Mouse (Mus musculus) embryonic facial prominence, embryonic 12.5 days (tissue): ENCODE results near the gene Rsf1. TPM values are rescaled to one million over a fixed set of nuclear protein-coding genes. Genes with fewer than 3 reads are reported as not detected.

Experiments
- ATAC-seq: fragments of 200-750 bp; cut with Nextera tagmentation; 2 replicates; pipeline ENCODE4 v1.8.0; 2017; ENCODE audit not compliant: insufficient number of reproducible peaks, insufficient read depth, low FRiP score, low TSS enrichment
- H3K27ac ChIP-seq: fragments of 300-500 bp; sonication (generic); 2 replicates; pipeline ENCODE4 v1.5.1; 2016; ENCODE audit warnings: mild to moderate bottlenecking
- H3K27me3 ChIP-seq: fragments of 300-500 bp; sonication (generic); 2 replicates; pipeline ENCODE4 v1.6.1; 2016; ENCODE audit warnings: mild to moderate bottlenecking, moderate library complexity
- H3K36me3 ChIP-seq: fragments of 300-500 bp; sonication (generic); 2 replicates; pipeline ENCODE4 v1.6.1; 2016; ENCODE audit warnings: mild to moderate bottlenecking
- H3K4me1 ChIP-seq: fragments of 300-500 bp; sonication (generic); 2 replicates; pipeline ENCODE4 v1.6.1; 2016
- H3K4me2 ChIP-seq: fragments of 300-500 bp; sonication (generic); replicated peaks from 2 replicates; pipeline ENCODE4 v1.6.1; 2016; ENCODE audit warnings: mild to moderate bottlenecking, moderate library complexity
- H3K4me3 ChIP-seq: fragments of 300-500 bp; sonication (generic); 2 replicates; pipeline ENCODE4 v1.5.1; 2016; ENCODE audit warnings: mild to moderate bottlenecking
- H3K9ac ChIP-seq: fragments of 300-500 bp; sonication (generic); 2 replicates; pipeline ENCODE4 v1.6.1; 2016; ENCODE audit warnings: mild to moderate bottlenecking, moderate library complexity
- H3K9me3 ChIP-seq: fragments of 300-500 bp; sonication (generic); 2 replicates; pipeline ENCODE4 v1.6.1; 2016; ENCODE audit warnings: mild to moderate bottlenecking, moderate library complexity
- WGBS: fragments of 180-500 bp; shearing (Covaris S2); methylation state at CpG from one replicate; pipeline ENCODE4 v1.1.7; 2016; 5-methylcytosine and 5-hydroxymethylcytosine counted together
- polyA plus RNA-seq: library from polyadenylated mRNA; unstranded; fragments of >200 nt; fragmentation: Nextera tagmentation; extraction: Ambion mirVana; gene quantifications from 2 replicates; pipeline ENCODE4 v1.2.1, GENCODE M21; 2016

Gene Rsf1
- polyA plus RNA-seq, 1 experiment from 2014 or later, result 33.4 TPM

- Histone ChIP-seq H3K27me3 (no peaks in the 10 kb centered on the region), H3K36me3 (no peaks in the 10 kb centered on the region), H3K27ac (peak overlapping the region; percentile 94), H3K4me3 (peak overlapping the region; percentile 63), H3K4me1 (peaks cover 3% of the 10 kb centered on the region; the same call in 1 of the 2 replicates), H3K9me3 (no peaks in the 10 kb centered on the region), H3K9ac (peak overlapping the region; percentile 94), H3K4me2 (peak overlapping the region; percentile 82)
- under 1% methylated on average over 11 of the region's 11 CpGs for WGBS
- ATAC-seq, result peak; percentile 53
Measured at GRCm38 (mm10) chr7:97580843-97581214, 1.1 kb downstream of the Rsf1 start.

GRCm38 (mm10) chr7:97588506-97588905, 8.8 kb downstream of the Rsf1 start:
- H3K36me3 ChIP-seq, result 0 out of 2 replicates have a peak, but pooled peaks cover 6% of the 10 kb centered on the region
- H3K4me1 ChIP-seq, result peaks cover 14% of the 10 kb centered on the region; the same call in 1 of the 2 replicates
- no peak overlapping the region for H3K4me3 ChIP-seq
- H3K4me2 ChIP-seq, result no peak overlapping the region
- WGBS, result 79% methylated on average over 5 of the region's 5 CpGs
- H3K27ac ChIP-seq, result no peak overlapping the region
- no peaks in the 10 kb centered on the region for H3K9me3 ChIP-seq
- no peak overlapping the region for H3K9ac ChIP-seq
- no peak for ATAC-seq
- no peaks in the 10 kb centered on the region for H3K27me3 ChIP-seq

GRCm38 (mm10) chr7:97590488-97590887, 10.8 kb downstream of the Rsf1 start:
- Histone ChIP-seq H3K4me1 (peaks cover 14% of the 10 kb centered on the region; the same call in 1 of the 2 replicates), H3K27me3 (no peaks in the 10 kb centered on the region), H3K4me3 (no peak overlapping the region), H3K9ac (no peak overlapping the region), H3K4me2 (no peak overlapping the region), H3K9me3 (no peaks in the 10 kb centered on the region), H3K27ac (no peak overlapping the region), H3K36me3 (0 out of 2 replicates have a peak, but pooled peaks cover 6% of the 10 kb centered on the region)
- 39% methylated on average over 3 of the region's 3 CpGs for WGBS
- ATAC-seq, result 0 out of 2 replicates have a peak, but pooled peaks have one; percentile 15

- Histone ChIP-seq H3K4me1 (peaks cover 14% of the 10 kb centered on the region; the same call in 1 of the 2 replicates), H3K36me3 (0 out of 2 replicates have a peak, but pooled peaks cover 6% of the 10 kb centered on the region), H3K27ac (no peak overlapping the region), H3K4me2 (no peak overlapping the region), H3K4me3 (no peak overlapping the region), H3K27me3 (no peaks in the 10 kb centered on the region), H3K9me3 (no peaks in the 10 kb centered on the region), H3K9ac (no peak overlapping the region)
- WGBS, result 83% methylated on average over 6 of the region's 6 CpGs
- no peak for ATAC-seq
Measured at GRCm38 (mm10) chr7:97591336-97591735, 11.6 kb downstream of the Rsf1 start.

GRCm38 (mm10) chr7:97592396-97592795, 12.7 kb downstream of the Rsf1 start:
- no peak overlapping the region for H3K27ac ChIP-seq
- peaks cover 14% of the 10 kb centered on the region; the same call in 1 of the 2 replicates for H3K4me1 ChIP-seq
- H3K4me3 ChIP-seq, result no peak overlapping the region
- WGBS, result 91% methylated on average over 4 of the region's 4 CpGs
- no peak for ATAC-seq
- H3K9ac ChIP-seq, result no peak overlapping the region
- H3K4me2 ChIP-seq, result no peak overlapping the region
- H3K9me3 ChIP-seq, result no peaks in the 10 kb centered on the region
- 0 out of 2 replicates have a peak, but pooled peaks cover 6% of the 10 kb centered on the region for H3K36me3 ChIP-seq
- no peaks in the 10 kb centered on the region for H3K27me3 ChIP-seq

GRCm38 (mm10) chr7:97593535-97593934, 13.8 kb downstream of the Rsf1 start:
- Histone ChIP-seq H3K9ac (no peak overlapping the region), H3K36me3 (0 out of 2 replicates have a peak, but pooled peaks cover 6% of the 10 kb centered on the region)
- ATAC-seq, result no peak

GRCm38 (mm10) chr7:97598548-97598947, 18.9 kb downstream of the Rsf1 start:
- 94% methylated on average over 2 of the region's 2 CpGs for WGBS
- no peak overlapping the region for H3K4me2 ChIP-seq
- no peak overlapping the region for H3K9ac ChIP-seq
- no peak overlapping the region for H3K27ac ChIP-seq
- no peak overlapping the region for H3K4me3 ChIP-seq
- H3K9me3 ChIP-seq, result no peaks in the 10 kb centered on the region
- H3K4me1 ChIP-seq, result no peaks in the 10 kb centered on the region
- no peaks in the 10 kb centered on the region for H3K27me3 ChIP-seq
- no peak for ATAC-seq
- no peaks in the 10 kb centered on the region for H3K36me3 ChIP-seq

More at GRCm38 (mm10) chr7:97593535-97593934, 13.8 kb downstream of the Rsf1 start:
- no peak overlapping the region for H3K4me3 ChIP-seq
- no peak overlapping the region for H3K4me2 ChIP-seq
- peaks cover 14% of the 10 kb centered on the region; the same call in 1 of the 2 replicates for H3K4me1 ChIP-seq
- H3K9me3 ChIP-seq, result no peaks in the 10 kb centered on the region
- 86% methylated on average over 2 of the region's 2 CpGs for WGBS
- no peak overlapping the region for H3K27ac ChIP-seq
- no peaks in the 10 kb centered on the region for H3K27me3 ChIP-seq

GRCm38 (mm10) chr7:97621346-97621745, 41.7 kb downstream of the Rsf1 start:
- H3K9me3 ChIP-seq, result no peaks in the 10 kb centered on the region
- H3K27me3 ChIP-seq, result no peaks in the 10 kb centered on the region
- no peak overlapping the region for H3K27ac ChIP-seq
- H3K9ac ChIP-seq, result no peak overlapping the region
- no peaks in the 10 kb centered on the region for H3K4me1 ChIP-seq
- ATAC-seq, result no peak
- 94% methylated on average over 5 of the region's 5 CpGs for WGBS
- H3K36me3 ChIP-seq, result peaks cover 6% of the 10 kb centered on the region; the same call in 1 of the 2 replicates
- no peak overlapping the region for H3K4me2 ChIP-seq
- no peak overlapping the region for H3K4me3 ChIP-seq

GRCm38 (mm10) chr7:97622676-97623075, 43.0 kb downstream of the Rsf1 start:
- no peak overlapping the region for H3K4me2 ChIP-seq
- H3K9me3 ChIP-seq, result no peaks in the 10 kb centered on the region
- no peak overlapping the region for H3K27ac ChIP-seq
- no peaks in the 10 kb centered on the region for H3K4me1 ChIP-seq
- no peaks in the 10 kb centered on the region for H3K27me3 ChIP-seq
- no peak overlapping the region for H3K9ac ChIP-seq
- no peak for ATAC-seq
- H3K36me3 ChIP-seq, result peaks cover 3% of the 10 kb centered on the region; the same call in 1 of the 2 replicates
- H3K4me3 ChIP-seq, result no peak overlapping the region
- 83% methylated on average over 1 of the region's 1 CpGs for WGBS

- no peak overlapping the region for H3K4me2 ChIP-seq
- no peaks in the 10 kb centered on the region for H3K9me3 ChIP-seq
- no peak overlapping the region for H3K4me3 ChIP-seq
- no peak overlapping the region for H3K9ac ChIP-seq
- H3K4me1 ChIP-seq, result no peaks in the 10 kb centered on the region
- ATAC-seq, result no peak
- no peak overlapping the region for H3K27ac ChIP-seq
- H3K27me3 ChIP-seq, result no peaks in the 10 kb centered on the region
- no peaks in the 10 kb centered on the region for H3K36me3 ChIP-seq
Measured at GRCm38 (mm10) chr7:97623402-97623801, 43.7 kb downstream of the Rsf1 start.

GRCm38 (mm10) chr7:97629351-97629750, 49.7 kb downstream of the Rsf1 start:
- H3K27me3 ChIP-seq, result no peaks in the 10 kb centered on the region
- 71% methylated on average over 2 of the region's 2 CpGs for WGBS
- no peaks in the 10 kb centered on the region for H3K4me1 ChIP-seq
- H3K9me3 ChIP-seq, result no peaks in the 10 kb centered on the region
- H3K4me3 ChIP-seq, result no peak overlapping the region
- H3K27ac ChIP-seq, result no peak overlapping the region
- no peak overlapping the region for H3K4me2 ChIP-seq
- ATAC-seq, result no peak
- H3K36me3 ChIP-seq, result 0 out of 2 replicates have a peak, but pooled peaks cover 5% of the 10 kb centered on the region
- no peak overlapping the region for H3K9ac ChIP-seq

- no peak for ATAC-seq
- no peak overlapping the region for H3K9ac ChIP-seq
- H3K36me3 ChIP-seq, result 0 out of 2 replicates have a peak, but pooled peaks cover 5% of the 10 kb centered on the region
- H3K4me2 ChIP-seq, result no peak overlapping the region
- no peaks in the 10 kb centered on the region for H3K27me3 ChIP-seq
- no peaks in the 10 kb centered on the region for H3K9me3 ChIP-seq
- no peak overlapping the region for H3K27ac ChIP-seq
- no peaks in the 10 kb centered on the region for H3K4me1 ChIP-seq
- no peak overlapping the region for H3K4me3 ChIP-seq
- 83% methylated on average over 2 of the region's 2 CpGs for WGBS
Measured at GRCm38 (mm10) chr7:97631290-97631689, 51.6 kb downstream of the Rsf1 start.
